Mouse (Mus musculus): ENCODE data around the gene Fndc8.

- TF ChIP-seq CTCF (IDR thresholded peaks at IDR 0.05; ENCODE audit: insufficient read depth, low read length) (no peak), POLR2A (IDR thresholded peaks at IDR 0.05; ENCODE audit: borderline replicate concordance, extremely low read depth, low read depth, low read length) (no peak)
Observed at GRCm38 (mm10) chr11:82852115-82852514, 39.8 kb upstream of the Fndc8 start.
